22 mouse cellular contexts compared by ENCODE assay signal in genomic region chr8:108579808-108580207, GRCm38 (mm10).
DNase-seq lines count a peak whose midpoint lies in the region; ATAC-seq and TF ChIP-seq lines count a peak whose summit lies in the region.
"Had no signal": no experiment of that assay in that cellular context is flagged by ENCODE, and none has a peak within 500 bp of the region (broad histone marks: within the 10 kb centered on the region; RNA-seq: fewer than 3 reads in every experiment).

No protein-coding gene starts in this region.

- H3K4me1 ChIP-seq in embryonic facial prominence, embryonic 11.5 days (ENCODE audit: control insufficient read depth, insufficient read depth, low read length): no peaks in the 10 kb centered on the region; the same call in none of the 2 replicates
- H3K4me1 ChIP-seq in limb, embryonic 13.5 days: peaks cover 40% of the 10 kb centered on the region
- no peaks in the 10 kb centered on the region for H3K4me1 ChIP-seq in lung, postnatal 0 days (ENCODE audit: insufficient read depth, low read depth, low read length)
- H3K4me1 ChIP-seq in forebrain, postnatal 0 days (ENCODE audit: insufficient read depth): no peaks in the 10 kb centered on the region

- H3K36me3 ChIP-seq in embryonic facial prominence, embryonic 11.5 days (replicated peaks; ENCODE audit: control insufficient read depth, insufficient read depth, low read depth, low read length): no peaks in the 10 kb centered on the region
- H3K36me3 ChIP-seq in limb, embryonic 13.5 days: no peaks in the 10 kb centered on the region
- H3K36me3 ChIP-seq in lung, postnatal 0 days (ENCODE audit: insufficient read depth, low read length): no peaks in the 10 kb centered on the region
- H3K36me3 ChIP-seq in forebrain, postnatal 0 days (ENCODE audit: insufficient read depth): no peaks in the 10 kb centered on the region
- H3K36me3 ChIP-seq: embryonic facial prominence, embryonic 15.5 days; forebrain, embryonic 10.5 days; heart, embryonic 12.5 days; hindbrain, embryonic 15.5 days had no signal

- TF ChIP-seq EP300 in lung, postnatal 0 days (IDR thresholded peaks at IDR 0.05): no peak

- no peak overlapping the region for H3K4me3 ChIP-seq in embryonic facial prominence, embryonic 11.5 days (ENCODE audit: low read depth, low read length)
- no peak overlapping the region for H3K4me3 ChIP-seq in limb, embryonic 13.5 days
- H3K4me3 ChIP-seq in lung, postnatal 0 days (ENCODE audit: low read depth, low read length): no peak overlapping the region
- no peak overlapping the region for H3K4me3 ChIP-seq in forebrain, postnatal 0 days (ENCODE audit: low read depth, low read length)
- H3K4me3 ChIP-seq: embryonic facial prominence, embryonic 15.5 days; erythroblast, embryonic 14.5 days; forebrain, embryonic 10.5 days; heart, embryonic 12.5 days; hindbrain, embryonic 15.5 days had no signal

- H3K27me3 ChIP-seq in embryonic facial prominence, embryonic 11.5 days (ENCODE audit: control insufficient read depth, insufficient read depth, low read length): no peaks in the 10 kb centered on the region
- H3K27me3 ChIP-seq in limb, embryonic 13.5 days: no peaks in the 10 kb centered on the region
- no peaks in the 10 kb centered on the region for H3K27me3 ChIP-seq in lung, postnatal 0 days (replicated peaks; ENCODE audit: insufficient read depth, low read length)
- no peaks in the 10 kb centered on the region for H3K27me3 ChIP-seq in forebrain, postnatal 0 days (ENCODE audit: insufficient read depth, low read length)

- no peak for TF ChIP-seq CTCF in lung, postnatal 0 days (IDR thresholded peaks at IDR 0.05)
- TF ChIP-seq CTCF in forebrain, postnatal 0 days (IDR thresholded peaks at IDR 0.05; ENCODE audit: low read depth): no peak

- H3K27ac ChIP-seq in embryonic facial prominence, embryonic 11.5 days (replicated peaks; ENCODE audit: low read depth, low read length): no peak overlapping the region
- H3K27ac ChIP-seq in limb, embryonic 13.5 days: peak overlapping the region; percentile 39; the same call in 1 of the 2 replicates
- no peak overlapping the region for H3K27ac ChIP-seq in lung, postnatal 0 days (ENCODE audit: low read length)
- no peak overlapping the region for H3K27ac ChIP-seq in forebrain, postnatal 0 days (ENCODE audit: low read depth, low read length)
- H3K27ac ChIP-seq: embryonic facial prominence, embryonic 15.5 days; forebrain, embryonic 10.5 days; hindbrain, embryonic 15.5 days had no signal

- WGBS in embryonic facial prominence, embryonic 11.5 days: 33% methylated on average over 9 of the region's 9 CpGs
- WGBS in limb, embryonic 13.5 days: 27% methylated on average over 9 of the region's 9 CpGs
- 76% methylated on average over 9 of the region's 9 CpGs for WGBS in lung, postnatal 0 days
- 66% methylated on average over 9 of the region's 9 CpGs for WGBS in forebrain, postnatal 0 days

- peak; percentile 32 for DNase-seq in embryo, embryonic 10 days (ENCODE audit: low spot score)
- DNase-seq in embryo, embryonic 9.5 days (ENCODE audit: extremely low spot score): no peak
- peak; percentile 61 for DNase-seq in embryonic facial prominence, embryonic 11.5 days (ENCODE audit: low spot score)
- no peak for DNase-seq in lung, postnatal 0 days (ENCODE audit: low spot score)
- DNase-seq in left cerebral cortex, postnatal 4 days: no peak
- DNase-seq in forebrain, postnatal 0 days: no peak
- DNase-seq: adrenal gland, adult 8-10 months; adrenal gland, postnatal 36 days; cerebellum, adult 11 months; cerebellum, adult 8-10 months; cerebellum, postnatal 25 days; gastrocnemius, postnatal 14 days; heart, postnatal 36 days had no signal

- H3K9ac ChIP-seq in embryonic facial prominence, embryonic 11.5 days (replicated peaks; ENCODE audit: low read length): no peak overlapping the region
- H3K9ac ChIP-seq in limb, embryonic 13.5 days: no peak overlapping the region
- H3K9ac ChIP-seq in lung, postnatal 0 days (replicated peaks; ENCODE audit: low read depth): no peak overlapping the region
- H3K9ac ChIP-seq in forebrain, postnatal 0 days: no peak overlapping the region
- H3K9ac ChIP-seq: embryonic facial prominence, embryonic 15.5 days; heart, embryonic 12.5 days; hindbrain, embryonic 15.5 days had no signal

- intact Hi-C loops in left cerebral cortex, postnatal 4 days (cut with DNase I): no loop called here

- no peak overlapping the region for H3K4me2 ChIP-seq in embryonic facial prominence, embryonic 11.5 days (ENCODE audit: low read depth, low read length)
- 0 out of 2 replicates have a peak overlapping the region, but pooled peaks have one; percentile 14 for H3K4me2 ChIP-seq in limb, embryonic 13.5 days (replicated peaks)
- no peak overlapping the region for H3K4me2 ChIP-seq in lung, postnatal 0 days (replicated peaks; ENCODE audit: low read depth, low read length)
- no peak overlapping the region for H3K4me2 ChIP-seq in forebrain, postnatal 0 days (ENCODE audit: low read depth)
- H3K4me2 ChIP-seq: embryonic facial prominence, embryonic 15.5 days; heart, embryonic 12.5 days; hindbrain, embryonic 15.5 days had no signal

- H3K9me3 ChIP-seq in embryonic facial prominence, embryonic 11.5 days (replicated peaks; ENCODE audit: control insufficient read depth, low read length): no peaks in the 10 kb centered on the region
- no peaks in the 10 kb centered on the region for H3K9me3 ChIP-seq in limb, embryonic 13.5 days
- no peaks in the 10 kb centered on the region for H3K9me3 ChIP-seq in lung, postnatal 0 days (ENCODE audit: low read length)
- no peaks in the 10 kb centered on the region for H3K9me3 ChIP-seq in forebrain, postnatal 0 days (ENCODE audit: low read length)
- H3K9me3 ChIP-seq: embryonic facial prominence, embryonic 15.5 days; forebrain, embryonic 10.5 days; heart, embryonic 12.5 days; hindbrain, embryonic 15.5 days had no signal

- ATAC-seq in embryonic facial prominence, embryonic 11.5 days (replicated peaks; ENCODE audit: insufficient number of reproducible peaks, low FRiP score, low TSS enrichment, low read depth): no peak
- no peak for ATAC-seq in limb, embryonic 13.5 days (ENCODE audit: low FRiP score, low read depth)
- ATAC-seq in lung, postnatal 0 days: no peak
- no peak for ATAC-seq in forebrain, postnatal 0 days
- ATAC-seq: activated CD4-positive, CD25-positive, alpha-beta regulatory T cell, adult 4 months; forebrain, embryonic 14.5 days; intestine, embryonic 16.5 days had no signal

Comparison
In these comparisons a context has a peak if more than half of its experiments do, and no peak if none do; other contexts are left out.
1. DNase-seq: peak in embryo, embryonic 10 days (single experiment) and embryonic facial prominence, embryonic 11.5 days (single experiment); none in embryo, embryonic 9.5 days (single experiment), lung, postnatal 0 days (single experiment), left cerebral cortex, postnatal 4 days (single experiment) and forebrain, postnatal 0 days (single experiment).